Mouse (Mus musculus): ENCODE measurements around the gene Nin. TPM values are rescaled to one million over a fixed set of nuclear protein-coding genes. Genes with fewer than 3 reads are reported as not detected.

Nin gene
- total RNA-seq, 2 experiments from 2014 or later = 53.7 to 69.3 TPM

- DNase-seq (ENCODE audit: extremely low spot score in 1 of 2, low spot score in 1 of 2) = no peak
Observed at GRCm38 (mm10) chr12:70026233-70026632, 87.3 kb downstream of the Nin start.

GRCm38 (mm10) chr12:70025431-70025830, 88.1 kb downstream of the Nin start:
- DNase-seq (ENCODE audit: extremely low spot score in 1 of 2, low spot score in 1 of 2) = no peak

GRCm38 (mm10) chr12:70023580-70023979, 89.9 kb downstream of the Nin start:
- no peak for DNase-seq (ENCODE audit: extremely low spot score in 1 of 2, low spot score in 1 of 2)

- no peak for DNase-seq (ENCODE audit: extremely low spot score in 1 of 2, low spot score in 1 of 2)
Observed at GRCm38 (mm10) chr12:70018153-70018552, 95.4 kb downstream of the Nin start.

- no peak for DNase-seq (ENCODE audit: extremely low spot score in 1 of 2, low spot score in 1 of 2)
Observed at GRCm38 (mm10) chr12:70015936-70016335, 97.6 kb downstream of the Nin start.

GRCm38 (mm10) chr12:70011681-70012080, 101.8 kb downstream of the Nin start:
- no peak for DNase-seq (ENCODE audit: extremely low spot score in 1 of 2, low spot score in 1 of 2)

- no peak for DNase-seq (ENCODE audit: extremely low spot score in 1 of 2, low spot score in 1 of 2)
Observed at GRCm38 (mm10) chr12:70010356-70010755, 103.2 kb downstream of the Nin start.

GRCm38 (mm10) chr12:70005103-70005502, 108.4 kb downstream of the Nin start:
- no peak for DNase-seq (ENCODE audit: extremely low spot score in 1 of 2, low spot score in 1 of 2)

GRCm38 (mm10) chr12:69998186-69998983, 115.1 kb downstream of the Nin start:
- no peak for DNase-seq (ENCODE audit: extremely low spot score in 1 of 2, low spot score in 1 of 2)

- DNase-seq (ENCODE audit: extremely low spot score in 1 of 2, low spot score in 1 of 2) = no peak
Observed at GRCm38 (mm10) chr12:69995382-69995781, 118.1 kb downstream of the Nin start.

- DNase-seq (ENCODE audit: extremely low spot score in 1 of 2, low spot score in 1 of 2) = peak; percentile 76 to 85
Observed at GRCm38 (mm10) chr12:69986786-69987497, 126.6 kb downstream of the Nin start, which contains the start of gene Sav1. TSS of gene Sav1 (minus strand) at chr12:69987002.

GRCm38 (mm10) chr12:69986241-69986762, 127.2 kb downstream of the Nin start:
- DNase-seq (ENCODE audit: extremely low spot score in 1 of 2, low spot score in 1 of 2) = peak in 1 of 2 experiments; percentile 32

- DNase-seq (ENCODE audit: extremely low spot score in 1 of 2, low spot score in 1 of 2) = no peak
Observed at GRCm38 (mm10) chr12:69985546-69985945, 128.0 kb downstream of the Nin start.

GRCm38 (mm10) chr12:69982874-69983273, 130.6 kb downstream of the Nin start:
- DNase-seq (ENCODE audit: extremely low spot score in 1 of 2, low spot score in 1 of 2) = no peak

- DNase-seq (ENCODE audit: extremely low spot score in 1 of 2, low spot score in 1 of 2) = no peak
Observed at GRCm38 (mm10) chr12:69977376-69977998, 136.0 kb downstream of the Nin start.

- no peak for DNase-seq (ENCODE audit: extremely low spot score in 1 of 2, low spot score in 1 of 2)
Observed at GRCm38 (mm10) chr12:69976688-69977087, 136.8 kb downstream of the Nin start.

- no peak for DNase-seq (ENCODE audit: extremely low spot score in 1 of 2, low spot score in 1 of 2)
Observed at GRCm38 (mm10) chr12:69973666-69974065, 139.9 kb downstream of the Nin start.

GRCm38 (mm10) chr12:69968154-69968553, 145.4 kb downstream of the Nin start:
- DNase-seq (ENCODE audit: extremely low spot score in 1 of 2, low spot score in 1 of 2) = no peak

- no peak for DNase-seq (ENCODE audit: extremely low spot score in 1 of 2, low spot score in 1 of 2)
Observed at GRCm38 (mm10) chr12:69967112-69967511, 146.4 kb downstream of the Nin start.

GRCm38 (mm10) chr12:69966071-69966470, 147.4 kb downstream of the Nin start:
- DNase-seq (ENCODE audit: extremely low spot score in 1 of 2, low spot score in 1 of 2) = no peak

- DNase-seq (ENCODE audit: extremely low spot score in 1 of 2, low spot score in 1 of 2) = no peak
Observed at GRCm38 (mm10) chr12:69965644-69966043, 147.9 kb downstream of the Nin start.
